Mouse (Mus musculus) left cerebral cortex, postnatal 10 days (tissue): ENCODE data around the gene Ppp3ca. TPM values are rescaled to one million over a fixed set of nuclear protein-coding genes. Genes with fewer than 3 reads are reported as not detected.

Source experiments
- DNase-seq, 2 experiments: peaks; one replicate each; pipeline ENCODE4 v3.0.0; 2021 to 2022; ENCODE audit warnings: low spot score in 2 of 2, mixed read lengths in 1 of 2; ENCODE audit errors: extremely low spot score in 1 of 2
- intact Hi-C: fragments of 180-260 bp; cut with DNase I; formaldehyde crosslinking; loops from one replicate; pipeline ENCODE4 v1.15.1; 2025
- total RNA-seq, 2 experiments: library from RNA; stranded (reverse); gene quantifications; 2 replicates each; pipeline ENCODE4 v1.2.3; 2021

Ppp3ca gene
- total RNA-seq, 2 experiments from 2014 or later: 535 to 574 TPM

DNA sequence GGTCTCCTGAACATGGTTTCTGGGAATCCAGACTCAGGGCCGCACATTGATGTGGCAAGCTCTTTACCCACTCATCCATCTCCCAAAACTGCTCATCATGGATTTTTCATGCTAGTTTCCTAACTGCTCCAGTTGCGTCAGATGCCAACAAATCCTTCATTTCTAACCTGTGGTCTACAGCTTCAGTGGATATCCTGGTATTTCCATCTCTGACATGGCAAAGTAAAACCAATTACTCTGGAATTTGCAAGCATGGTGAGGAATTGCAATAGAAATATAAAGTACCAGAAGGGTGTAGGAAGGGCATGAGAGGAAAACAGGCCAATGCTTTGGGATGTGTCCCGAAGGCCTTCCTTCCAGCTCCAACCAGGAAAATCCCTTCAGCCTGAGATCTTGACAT is 196.2 kb downstream of the Ppp3ca start:
- intact Hi-C loops: no loop called here
- no peak for DNase-seq

- intact Hi-C loops: no loop called here
Observed at GRCm38 (mm10) chr3:136866571-136866970, 196.6 kb downstream of the Ppp3ca start.

GRCm38 (mm10) chr3:136867366-136867765 is 197.4 kb downstream of the Ppp3ca start:
- no peak for DNase-seq
- intact Hi-C loops: no loop called here

More at GRCm38 (mm10) chr3:136866571-136866970, 196.6 kb downstream of the Ppp3ca start:
- DNase-seq: no peak

- intact Hi-C loops: no loop called here
- DNase-seq: no peak
Observed at GRCm38 (mm10) chr3:136871772-136872532, 202.0 kb downstream of the Ppp3ca start.

DNA sequence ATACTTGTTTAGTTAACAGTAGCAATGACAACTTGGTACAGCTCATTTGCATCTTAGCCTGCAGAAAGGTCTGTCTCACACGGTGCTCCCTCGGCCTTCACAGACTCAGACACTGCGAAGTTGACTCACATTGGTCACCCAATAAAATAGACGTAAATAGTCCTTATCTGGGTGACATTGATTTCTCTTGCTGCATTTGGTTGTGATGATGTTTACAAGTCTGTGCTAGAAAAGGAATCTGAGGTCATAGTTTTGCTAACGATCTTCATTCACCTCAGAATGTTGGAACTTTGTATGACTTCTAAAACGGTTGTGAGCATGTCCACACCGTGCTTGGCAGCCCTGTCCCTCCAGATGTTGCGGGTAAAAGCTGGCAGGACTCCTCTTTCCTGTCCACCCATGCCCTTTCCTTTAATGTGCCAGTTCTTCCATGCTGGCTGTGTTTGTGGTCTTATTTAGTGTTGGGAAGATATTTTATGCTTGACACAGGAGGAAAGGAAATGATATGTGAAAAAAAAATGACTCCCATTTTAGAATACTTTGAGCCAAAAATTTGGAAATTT is 202.7 kb downstream of the Ppp3ca start:
- no peak for DNase-seq
- intact Hi-C loops: no loop called here

DNA sequence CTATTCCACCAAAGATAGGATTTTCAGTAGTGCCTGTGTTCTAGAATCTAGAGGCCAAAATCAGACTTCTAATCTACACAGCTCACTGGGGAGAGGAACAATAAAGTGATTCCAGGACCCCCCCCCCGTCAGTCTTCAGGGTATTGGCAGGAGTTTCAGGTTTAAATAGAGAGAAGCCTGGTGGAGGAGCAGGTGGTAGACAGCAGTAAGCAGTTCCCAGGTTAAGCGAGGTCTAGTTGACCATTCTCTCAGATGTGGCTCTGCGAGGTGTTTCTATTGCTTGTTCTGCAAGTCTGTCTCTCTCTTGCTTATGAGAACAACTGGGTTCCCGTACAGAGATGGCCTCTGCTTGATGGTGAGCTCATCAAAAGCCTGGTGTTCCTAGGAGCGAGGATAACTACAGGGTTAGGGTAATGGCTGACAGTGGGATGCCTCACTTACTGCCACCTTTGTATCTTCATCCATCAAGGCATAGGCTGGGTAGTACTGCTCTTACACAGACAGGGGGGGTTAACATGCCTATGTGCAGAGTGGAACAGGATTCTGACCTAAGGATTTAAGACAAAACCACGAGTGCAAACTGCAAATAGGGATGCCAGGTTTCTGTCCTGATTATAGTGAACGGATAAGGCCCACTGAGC is 204.0 kb downstream of the Ppp3ca start:
- no peak for DNase-seq
- intact Hi-C loops: no loop called here

DNA sequence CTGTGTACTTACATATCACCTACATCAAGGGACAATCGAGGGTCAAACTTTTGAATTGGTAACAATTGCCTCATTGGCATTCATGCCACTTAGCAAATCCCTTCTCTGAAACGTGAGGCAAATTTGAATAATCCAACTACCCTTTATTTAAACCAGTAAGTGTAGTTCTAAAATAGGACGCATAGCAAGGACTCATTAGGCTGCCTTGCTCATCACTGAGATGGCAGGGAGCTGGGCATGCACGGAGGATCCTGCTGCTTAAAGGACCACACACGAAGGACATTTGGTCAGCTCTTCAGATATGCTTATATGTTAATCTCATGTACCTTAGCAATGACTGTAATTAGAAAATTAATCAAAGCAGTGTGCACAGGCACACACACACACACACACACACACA is 204.6 kb downstream of the Ppp3ca start:
- intact Hi-C loops: no loop called here
- DNase-seq: no peak

GRCm38 (mm10) chr3:136887741-136888140 is 217.8 kb downstream of the Ppp3ca start:
- intact Hi-C loops: no loop called here
- no peak for DNase-seq

DNA sequence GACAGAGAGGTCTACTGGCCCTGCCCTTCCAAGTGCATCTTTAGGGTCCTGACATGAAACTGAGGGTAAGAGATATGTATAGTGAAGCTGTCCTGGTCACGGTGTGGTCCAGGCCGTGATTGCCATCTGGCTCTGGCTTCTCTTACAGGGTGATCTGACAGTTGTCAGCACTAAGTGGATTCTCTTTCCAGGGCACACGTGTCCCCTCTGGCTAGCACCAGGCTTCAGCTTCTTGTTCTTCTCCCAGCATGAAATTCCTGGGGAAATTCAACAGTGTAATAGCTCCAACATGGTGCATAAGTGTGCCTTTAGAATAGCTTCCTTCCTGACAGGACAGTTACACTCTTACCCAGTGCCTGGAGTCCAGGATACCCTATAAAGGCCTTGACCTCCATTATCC is 222.2 kb downstream of the Ppp3ca start:
- intact Hi-C loops: loop anchor here (10.0 kb wide), 2 partner anchors 217 to 1007 kb away; partner anchors contain the start of gene Ppp3ca
- DNase-seq: no peak

DNA sequence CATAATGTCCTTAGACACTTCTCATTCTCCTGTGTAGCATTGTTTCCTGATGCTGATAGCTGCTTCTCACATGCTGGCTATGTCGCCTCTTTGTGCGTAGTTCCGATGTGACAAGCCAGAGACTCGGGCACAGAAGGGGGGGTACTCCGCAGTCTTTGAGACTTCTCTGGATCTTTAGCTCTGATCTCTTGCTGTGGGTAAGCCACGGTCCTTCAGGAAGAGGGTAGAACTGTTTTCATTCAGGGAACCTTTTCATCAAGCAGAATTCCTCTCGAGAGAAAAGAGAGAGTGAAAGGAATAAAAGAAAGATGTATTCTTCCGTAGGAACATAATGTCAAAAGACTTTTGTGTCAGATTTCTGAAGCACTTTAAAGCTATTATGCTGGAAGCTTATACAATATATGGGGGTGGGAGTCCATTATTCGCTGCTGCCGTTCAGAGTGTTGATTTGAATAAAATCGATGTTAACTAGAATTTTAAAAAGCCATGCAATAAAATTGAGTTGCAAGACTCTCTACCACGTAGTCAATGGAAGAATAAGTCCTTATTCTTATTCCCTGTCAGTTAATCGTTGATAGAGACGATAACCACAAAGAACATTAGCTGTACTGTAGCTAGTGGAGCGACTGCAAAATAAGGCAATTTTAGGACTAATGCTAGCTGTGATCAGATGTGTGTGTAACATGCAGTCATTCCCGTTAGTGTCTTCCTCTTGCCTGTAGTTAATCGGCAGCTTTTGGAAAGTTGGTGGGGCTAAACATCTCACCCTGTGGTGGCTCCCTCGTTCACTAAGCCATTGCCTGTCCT is 223.9 kb downstream of the Ppp3ca start:
- DNase-seq: no peak
- intact Hi-C loops: loop anchor here (10.0 kb wide), 2 partner anchors 219 to 1009 kb away; partner anchors contain the start of gene Ppp3ca

- intact Hi-C loops: loop anchor here (10.0 kb wide), 2 partner anchors 221 to 1011 kb away; partner anchors contain the start of gene Ppp3ca
Observed at GRCm38 (mm10) chr3:136895498-136895897, 225.6 kb downstream of the Ppp3ca start.

GRCm38 (mm10) chr3:136896276-136896675 is 226.4 kb downstream of the Ppp3ca start:
- intact Hi-C loops: loop anchor here (10.0 kb wide), 2 partner anchors 221 to 1011 kb away; partner anchors contain the start of gene Ppp3ca
- no peak for DNase-seq

More at GRCm38 (mm10) chr3:136895498-136895897, 225.6 kb downstream of the Ppp3ca start:
- DNase-seq: no peak

DNA sequence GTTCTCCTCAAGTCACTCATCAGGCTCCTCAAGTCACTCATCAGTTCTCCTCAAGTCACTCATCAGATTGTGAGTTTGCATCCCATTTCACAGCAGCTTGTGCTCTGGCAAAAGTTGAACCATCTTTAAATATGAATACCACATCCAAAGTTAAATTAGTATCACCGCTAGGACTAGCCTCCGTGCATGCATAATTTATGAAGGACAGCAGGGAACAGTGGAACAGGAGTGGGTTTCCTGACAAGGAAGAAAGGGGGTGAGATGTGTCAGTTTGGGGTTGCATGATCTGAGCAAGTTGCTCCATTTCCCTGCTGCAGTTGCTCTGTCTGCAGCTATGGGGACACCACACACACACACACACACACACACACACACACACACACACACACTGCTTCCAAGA is 229.8 kb downstream of the Ppp3ca start:
- DNase-seq: no peak
- intact Hi-C loops: loop anchor here (10.0 kb wide), 2 partner anchors 225 to 1015 kb away; partner anchors contain the start of gene Ppp3ca

- no peak for DNase-seq
- intact Hi-C loops: no loop called here
Observed at GRCm38 (mm10) chr3:136900986-136901385, 231.1 kb downstream of the Ppp3ca start.

DNA sequence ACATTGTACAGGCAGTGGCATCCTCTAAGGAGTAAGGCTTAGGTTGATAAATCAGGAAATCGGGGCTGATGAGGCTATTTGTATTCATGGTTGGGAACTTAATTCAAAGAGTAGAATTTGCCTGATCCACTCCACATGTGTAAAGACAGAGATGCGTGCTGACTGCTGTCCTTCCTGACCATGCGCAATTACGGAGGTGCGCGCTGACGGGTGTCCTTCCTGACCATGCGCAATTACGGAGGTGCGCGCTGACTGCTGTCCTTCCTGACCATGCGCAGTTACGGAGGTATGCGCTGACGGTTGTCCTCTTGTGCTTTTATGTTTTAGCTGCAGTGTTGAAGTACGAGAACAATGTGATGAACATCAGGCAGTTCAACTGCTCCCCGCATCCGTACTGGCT is 232.9 kb downstream of the Ppp3ca start:
- DNase-seq: no peak
- intact Hi-C loops: no loop called here

DNA sequence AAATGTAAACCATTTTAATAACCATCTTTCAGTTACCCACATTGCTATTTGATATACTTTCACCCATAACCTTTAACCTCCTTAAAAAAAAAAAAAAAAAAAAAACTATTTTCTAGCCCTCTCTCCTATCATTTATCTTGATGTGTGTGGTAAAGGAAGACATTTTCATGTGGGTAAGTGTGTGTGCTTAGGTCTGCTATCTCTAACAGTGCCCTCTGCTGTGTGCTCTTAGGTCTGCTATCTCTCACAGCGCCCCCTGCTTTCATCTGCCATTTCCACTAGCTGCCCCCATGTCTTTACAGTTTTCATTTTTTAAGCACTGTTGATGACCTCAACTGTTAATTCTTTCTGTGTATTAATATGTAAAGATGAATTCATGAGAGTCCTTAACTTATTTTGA is 235.7 kb downstream of the Ppp3ca start:
- intact Hi-C loops: no loop called here

DNA sequence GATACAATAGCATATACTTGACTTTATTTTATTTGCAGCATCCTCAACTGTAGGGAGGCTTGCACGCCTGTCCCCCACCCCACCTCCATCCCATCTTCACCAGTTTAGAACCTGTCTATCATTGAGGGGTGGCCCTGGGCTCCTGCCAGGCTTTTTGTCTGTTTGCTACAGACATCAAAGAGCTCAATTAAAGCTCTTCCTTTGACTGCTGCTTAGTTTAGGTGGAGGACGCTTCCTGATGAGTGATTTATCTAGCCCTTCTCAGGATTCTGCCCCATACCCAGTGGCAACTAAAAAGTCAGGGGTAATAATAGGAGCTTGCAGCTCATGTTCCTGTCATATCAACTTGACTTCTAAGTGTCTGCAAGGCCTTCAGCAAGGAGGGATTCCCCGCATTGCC is 239.6 kb downstream of the Ppp3ca start:
- intact Hi-C loops: no loop called here
- DNase-seq: peak in 1 of 2 experiments; percentile 25

More for the DNA sequence above, 235.7 kb downstream of the Ppp3ca start:
- peak in 1 of 2 experiments; percentile 34 for DNase-seq

- intact Hi-C loops: no loop called here
Observed at GRCm38 (mm10) chr3:136911276-136911675, 241.4 kb downstream of the Ppp3ca start.

GRCm38 (mm10) chr3:136917080-136917479 is 247.2 kb downstream of the Ppp3ca start:
- intact Hi-C loops: no loop called here
- no peak for DNase-seq

More at GRCm38 (mm10) chr3:136911276-136911675, 241.4 kb downstream of the Ppp3ca start:
- DNase-seq: no peak
